Mouse (Mus musculus): ENCODE measurements around the gene Cabp7. TPM values are rescaled to one million over a fixed set of nuclear protein-coding genes. Genes with fewer than 3 reads are reported as not detected.
"Not testable (repeated sequence)": the region's sequence is repeated elsewhere in the genome, so short reads cannot be mapped to it uniquely, and the experiment has no call there.

Gene Cabp7
- total RNA-seq, 2 experiments from 2014 or later = 0.17 to 0.18 TPM

DNA sequence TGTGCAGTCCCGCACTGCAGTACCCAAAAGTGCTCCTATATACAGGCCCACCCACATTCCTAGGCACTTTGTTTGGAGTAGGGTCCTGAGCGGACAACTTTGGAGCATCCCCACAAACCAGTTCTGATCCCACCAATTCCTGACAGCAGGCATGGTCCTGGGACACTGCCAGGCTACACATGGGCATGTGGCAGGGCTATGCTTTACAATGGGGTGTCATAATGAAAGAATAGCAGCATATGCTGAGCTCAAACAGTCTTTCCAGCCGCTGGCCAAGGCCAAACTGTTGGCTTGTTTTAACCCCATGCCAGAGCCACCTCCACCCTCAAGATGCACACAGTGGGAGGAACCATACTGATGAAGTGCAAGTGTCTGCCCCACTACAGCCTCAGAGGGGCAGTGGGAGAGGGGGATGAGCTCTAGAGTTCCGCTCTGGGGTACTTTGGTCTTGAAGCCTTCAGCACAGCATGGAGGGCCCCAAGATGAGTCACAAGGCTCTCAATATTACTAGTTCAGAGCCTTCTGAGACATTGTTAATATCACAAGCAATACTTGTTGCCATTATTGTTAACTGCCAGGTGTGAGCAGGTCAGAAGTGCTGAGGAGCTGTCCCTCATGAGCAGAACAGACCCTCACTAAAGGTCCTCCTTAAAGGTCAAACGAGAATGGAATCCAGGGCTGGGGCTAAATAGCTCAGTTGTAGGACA, 29.9 kb downstream of the Cabp7 start:
- Histone ChIP-seq H3K27ac (no peak overlapping the region), H3K4me3 (no peak overlapping the region)
- intact Hi-C loops (cut with DNase I) = no loop called here
- no peak for TF ChIP-seq CTCF (IDR thresholded peaks at IDR 0.05)
- no peak for DNase-seq

DNA sequence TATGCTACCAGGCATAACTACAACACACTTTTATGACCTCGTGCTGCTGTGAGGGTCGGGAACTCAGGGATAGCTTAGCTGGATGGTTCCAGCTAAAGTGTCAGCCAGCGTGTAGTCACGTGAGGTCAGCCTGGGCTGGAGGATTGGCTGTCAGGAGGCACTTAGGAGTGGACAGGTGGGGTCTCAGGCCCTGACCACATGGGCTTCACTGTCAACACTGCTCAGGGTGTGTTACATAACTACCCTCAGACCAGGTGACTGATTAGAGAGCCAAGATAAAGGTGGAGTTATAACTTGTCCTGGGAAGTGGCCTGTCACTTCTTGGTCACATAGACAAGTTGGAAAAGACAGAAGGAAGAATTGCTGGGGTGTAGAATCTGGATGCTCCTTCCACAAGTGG, 31.0 kb downstream of the Cabp7 start:
- intact Hi-C loops (cut with DNase I) = no loop called here
- no peak for TF ChIP-seq CTCF (IDR thresholded peaks at IDR 0.05)
- H3K4me3 ChIP-seq = no peak overlapping the region
- DNase-seq = no peak
- H3K27ac ChIP-seq = no peak overlapping the region

GRCm38 (mm10) chr11:4714727-4715126, 31.9 kb downstream of the Cabp7 start:
- intact Hi-C loops (cut with DNase I) = no loop called here
- no peak for DNase-seq
- Histone ChIP-seq H3K27ac (no peak overlapping the region), H3K4me3 (no peak overlapping the region)
- TF ChIP-seq CTCF (IDR thresholded peaks at IDR 0.05) = no peak

GRCm38 (mm10) chr11:4712822-4713221, 33.8 kb downstream of the Cabp7 start:
- no peak for TF ChIP-seq CTCF (IDR thresholded peaks at IDR 0.05)
- Histone ChIP-seq H3K27ac (no peak overlapping the region), H3K4me3 (no peak overlapping the region)
- intact Hi-C loops (cut with DNase I) = no loop called here
- no peak for DNase-seq

DNA sequence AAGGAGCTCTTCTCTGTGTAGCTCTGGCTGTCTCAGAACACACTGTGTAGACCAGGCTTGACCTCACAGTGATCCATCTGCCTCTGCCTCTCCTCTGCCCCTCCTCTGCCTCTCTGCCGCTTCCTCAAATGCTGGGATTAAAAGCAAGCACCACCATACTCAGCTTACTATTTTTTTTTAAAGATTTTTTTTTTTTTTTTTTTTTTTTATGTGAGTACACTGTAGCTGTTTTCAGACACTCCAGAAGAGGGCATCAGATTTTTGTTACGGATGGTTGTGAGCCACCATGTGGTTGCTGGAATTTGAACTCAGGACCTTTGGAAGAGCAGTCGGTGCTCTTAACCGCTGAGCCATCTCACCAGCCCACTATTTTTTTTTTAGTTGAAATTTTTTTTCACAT, 36.4 kb downstream of the Cabp7 start:
- H3K27ac ChIP-seq; DNase-seq; H3K4me3 ChIP-seq; intact Hi-C loops (cut with DNase I): not testable (repeated sequence)
- peak; percentile 7; the same call in 1 of the 2 replicates for TF ChIP-seq CTCF (IDR thresholded peaks at IDR 0.05)

DNA sequence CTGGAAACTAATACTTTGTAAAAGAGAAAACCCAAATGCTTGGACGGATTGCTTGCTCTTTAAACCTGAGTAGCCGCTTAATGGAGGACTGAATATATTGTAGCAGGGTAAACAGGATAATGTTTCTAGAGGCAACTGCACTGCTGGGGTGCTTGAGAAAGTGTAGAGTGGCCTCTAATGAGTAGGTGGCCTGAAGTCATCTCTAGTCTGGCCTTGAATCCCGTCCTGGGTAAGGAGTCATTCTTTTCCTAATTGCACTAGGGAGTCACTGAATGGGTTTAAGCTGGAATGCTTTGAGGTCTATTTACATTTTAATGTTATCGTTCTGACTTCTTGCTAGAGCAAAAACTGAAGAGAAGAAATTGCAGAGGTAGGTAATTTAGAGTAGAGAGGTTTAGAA, 41.4 kb downstream of the Cabp7 start:
- intact Hi-C loops (cut with DNase I) = loop anchor here (5.0 kb wide), 1 partner anchor 67 kb away; no protein-coding TSS in a partner anchor
- peak overlapping the region; percentile 96 for H3K27ac ChIP-seq
- H3K4me3 ChIP-seq = peak overlapping the region; percentile 97
- no peak for TF ChIP-seq CTCF (IDR thresholded peaks at IDR 0.05)
- no peak for DNase-seq

DNA sequence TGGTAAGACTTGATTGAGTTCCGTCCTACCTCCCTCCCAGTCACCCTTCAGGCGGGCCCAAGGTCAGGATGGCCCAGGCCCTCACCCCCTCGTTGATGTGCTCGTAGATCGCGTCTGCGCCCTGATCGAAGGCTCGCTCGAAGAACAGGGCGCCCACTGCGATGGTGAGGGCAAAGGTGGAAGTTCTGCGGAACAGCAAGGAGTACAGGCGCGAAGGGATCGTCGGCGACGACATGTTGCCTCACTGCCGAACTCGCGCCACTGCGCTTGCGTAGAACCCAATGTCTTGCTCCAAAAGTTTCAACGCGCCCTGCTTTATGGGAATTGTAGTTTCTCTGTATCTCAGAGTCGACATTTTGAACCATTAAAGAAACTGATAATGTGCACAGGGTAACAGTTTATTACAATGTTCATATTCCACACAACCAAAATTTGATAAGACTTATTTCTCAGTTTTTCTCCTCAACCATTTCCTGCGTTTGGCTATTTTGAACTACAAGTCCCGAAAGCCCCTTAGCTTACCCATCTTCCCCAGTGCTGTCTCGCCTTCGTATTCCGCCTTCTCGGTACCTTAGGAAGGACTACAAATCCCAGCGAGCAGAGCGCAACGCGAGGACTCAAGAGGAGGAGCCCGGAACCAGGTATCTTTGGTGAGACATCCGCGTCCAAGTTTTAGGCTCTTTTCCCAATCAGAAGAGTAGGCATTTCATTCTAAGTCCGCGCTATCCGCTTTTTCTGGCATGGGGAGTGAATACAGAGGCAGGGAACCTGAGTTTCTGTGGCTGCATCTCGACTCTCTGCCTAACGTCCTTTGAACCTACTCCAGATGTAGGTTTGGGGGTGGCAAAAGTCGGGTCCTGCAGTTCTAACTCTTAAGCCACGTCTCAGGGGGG, 42.3 kb downstream of the Cabp7 start, which contains the start of the genes Uqcr10 and Zmat5:
Gene Uqcr10 (minus strand): TSS at position 271 of the 893 bp plus-strand sequence.
Gene Zmat5 (plus strand): TSS at position 607 of the 893 bp plus-strand sequence.
- TF ChIP-seq CTCF (IDR thresholded peaks at IDR 0.05) = no peak
- peak within 1 kb of the TSS; percentile 96 for H3K27ac ChIP-seq
- intact Hi-C loops (cut with DNase I) = loop anchor here (5.0 kb wide), 1 partner anchor 202 kb away; no protein-coding TSS in a partner anchor
- DNase-seq = peak; percentile 95
- peak within 1 kb of the TSS; percentile 97 for H3K4me3 ChIP-seq

DNA sequence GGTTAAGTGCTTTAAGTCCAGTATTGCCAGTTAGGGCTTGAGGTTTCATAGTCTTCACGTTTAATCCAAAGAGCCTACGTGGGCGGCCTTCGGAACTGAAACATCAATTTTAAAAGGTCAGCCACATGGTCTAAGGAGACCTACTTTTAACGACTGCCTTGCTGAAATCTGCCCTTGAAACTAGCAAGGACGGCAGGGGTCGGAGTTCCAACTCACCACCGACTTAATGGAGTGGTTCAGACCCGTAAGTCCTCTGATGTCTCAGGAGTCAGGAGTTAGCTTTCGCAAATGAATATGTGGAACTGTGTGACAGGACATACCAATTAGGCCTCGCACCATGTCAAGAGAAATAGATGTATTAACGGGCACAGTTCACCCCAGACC, 42.9 kb downstream of the Cabp7 start:
- peak overlapping the region; percentile 96 for H3K27ac ChIP-seq
- intact Hi-C loops (cut with DNase I) = loop anchor here (5.0 kb wide), 1 partner anchor 201 kb away; no protein-coding TSS in a partner anchor
- DNase-seq = peak; percentile 34
- TF ChIP-seq CTCF (IDR thresholded peaks at IDR 0.05) = no peak
- peak overlapping the region; percentile 97 for H3K4me3 ChIP-seq

DNA sequence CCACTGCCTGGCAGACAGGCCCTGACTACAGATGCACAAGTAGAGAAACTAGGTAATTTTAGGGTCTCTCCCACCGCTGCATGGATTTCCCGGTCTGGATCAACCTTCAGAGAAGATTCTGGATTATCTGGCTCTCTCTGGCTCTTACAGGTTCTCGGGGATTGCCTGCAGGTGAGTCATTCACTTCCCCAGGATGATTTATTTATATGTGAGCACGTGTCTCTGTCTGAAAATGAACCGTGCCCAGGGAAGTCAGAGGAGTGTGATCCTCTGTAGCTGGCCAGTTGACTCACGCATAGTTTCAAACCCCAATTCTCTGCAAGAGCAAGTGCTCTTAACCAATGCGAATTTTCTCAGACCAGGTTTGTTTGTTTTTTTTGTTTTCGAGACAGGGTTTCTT, 45.9 kb downstream of the Cabp7 start:
- intact Hi-C loops (cut with DNase I) = loop anchor here (5.0 kb wide), 1 partner anchor 198 kb away; no protein-coding TSS in a partner anchor
- Histone ChIP-seq H3K27ac (no peak overlapping the region), H3K4me3 (no peak overlapping the region)
- TF ChIP-seq CTCF (IDR thresholded peaks at IDR 0.05) = no peak
- DNase-seq = no peak

GRCm38 (mm10) chr11:4697043-4697983, 49.3 kb downstream of the Cabp7 start:
- peak; percentile 25; the same call in 1 of the 2 replicates for TF ChIP-seq CTCF (IDR thresholded peaks at IDR 0.05)
- H3K4me3 ChIP-seq = no peak overlapping the region
- peak; percentile 57 for DNase-seq
- intact Hi-C loops (cut with DNase I) = no loop called here
- H3K27ac ChIP-seq = no peak overlapping the region

- intact Hi-C loops (cut with DNase I) = no loop called here
- no peak for TF ChIP-seq CTCF (IDR thresholded peaks at IDR 0.05)
- Histone ChIP-seq H3K4me3 (no peak overlapping the region), H3K27ac (no peak overlapping the region)
- DNase-seq = no peak
Observed at GRCm38 (mm10) chr11:4692162-4692561, 54.4 kb downstream of the Cabp7 start.

- intact Hi-C loops (cut with DNase I) = no loop called here
- TF ChIP-seq CTCF (IDR thresholded peaks at IDR 0.05) = no peak
- Histone ChIP-seq H3K27ac (no peak overlapping the region), H3K4me3 (no peak overlapping the region)
- DNase-seq = no peak
Observed at GRCm38 (mm10) chr11:4691213-4691612, 55.4 kb downstream of the Cabp7 start.

Measured in gastrocnemius, adult 2 months (tissue).